Mouse (Mus musculus) kidney, adult 2 months (tissue): ENCODE results near the gene Atg10.

Experiments
- CTCF ChIP-seq: fragments of 200-500 bp; conservative IDR thresholded peaks from 2 replicates; pipeline ENCODE4 v1.5.1; 2011; ENCODE audit warnings: low read depth, mild to moderate bottlenecking, control low read depth, low read length, moderate library complexity, mixed read lengths; ENCODE audit not compliant: insufficient read depth, insufficient read length
- POLR2A ChIP-seq: fragments of 200-500 bp; IDR thresholded peaks from one replicate; pipeline ENCODE4 v1.6.1; 2011; ENCODE audit warnings: low read depth, low read length, control low read depth

DNA sequence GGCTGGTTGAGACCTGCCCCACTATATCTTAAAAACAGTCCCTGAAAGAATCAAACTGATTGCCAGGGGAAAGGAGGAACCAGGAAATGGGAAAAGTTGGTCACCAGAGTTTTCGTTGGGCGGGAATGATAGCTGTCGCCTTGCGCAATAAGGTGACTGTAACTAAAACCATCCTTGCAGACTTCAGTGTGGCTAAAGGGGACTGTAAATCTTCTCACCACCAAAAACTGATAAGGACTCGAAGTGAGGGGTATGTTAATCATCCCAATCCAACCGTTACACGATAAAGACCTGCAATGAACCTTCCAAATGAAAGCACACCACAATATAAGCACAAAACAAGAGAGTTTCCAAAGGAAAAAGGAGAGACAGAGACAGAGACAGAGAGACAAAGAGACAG is 57.5 kb downstream of the Atg10 start:
- TF ChIP-seq POLR2A (no peak), CTCF (no peak)
